Mouse (Mus musculus): Measurements from ENCODE around the gene Mrps35. TPM values are rescaled to one million over a fixed set of nuclear protein-coding genes. Genes with fewer than 3 reads are reported as not detected.

Gene Mrps35
- polyA plus RNA-seq, 1 experiment: 46.4 TPM

DNA sequence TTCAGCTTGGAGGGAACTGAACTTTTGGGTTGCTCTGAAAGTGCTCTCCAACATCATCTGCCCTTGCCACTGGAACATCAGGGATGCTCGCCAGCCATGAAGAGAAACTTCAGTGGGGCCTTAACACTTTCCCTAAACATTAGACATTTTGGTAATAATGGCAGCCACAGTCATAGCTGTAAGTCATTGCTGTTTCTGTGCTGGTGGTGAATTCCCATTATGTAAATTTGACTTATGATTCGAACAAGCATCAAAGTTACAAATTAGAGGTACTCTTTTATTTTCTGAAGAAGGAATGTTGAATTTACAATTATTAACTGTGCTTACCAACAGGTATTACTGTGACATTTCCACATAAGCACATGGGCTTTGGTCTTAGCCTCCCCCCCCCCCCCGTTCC lies 75.6 kb downstream of the Mrps35 start:
- H3ac ChIP-seq (ENCODE audit: control insufficient read depth, insufficient read length, low read depth): no peak overlapping the region
- no peaks in the 10 kb centered on the region for H3K36me3 ChIP-seq (ENCODE audit: control insufficient read depth, insufficient read depth)
- H3K79me2 ChIP-seq (ENCODE audit: control insufficient read depth, insufficient read depth): no peaks in the 10 kb centered on the region
- H3K4me3 ChIP-seq (ENCODE audit: insufficient read depth, poor library complexity, severe bottlenecking): no peak overlapping the region
- no peaks in the 10 kb centered on the region for H3K79me3 ChIP-seq (ENCODE audit: low read depth)
- no peaks in the 10 kb centered on the region for H3K27me3 ChIP-seq (ENCODE audit: control insufficient read depth, insufficient read depth, insufficient read length)
- TF ChIP-seq MYOG (IDR thresholded peaks at IDR 0.05; ENCODE audit: control insufficient read depth, extremely low read depth, insufficient read length): no peak
- TF ChIP-seq MAX (IDR thresholded peaks at IDR 0.05): no peak
- no peak for TF ChIP-seq CEBPB (IDR thresholded peaks at IDR 0.05; ENCODE audit: low read depth)
- no peak for TF ChIP-seq FOSL1 (IDR thresholded peaks at IDR 0.05; ENCODE audit: insufficient read depth, low read length, poor library complexity, severe bottlenecking)
- no peak for TF ChIP-seq USF1 (IDR thresholded peaks at IDR 0.05; ENCODE audit: low read depth)
- TF ChIP-seq MYOD1 (IDR thresholded peaks at IDR 0.05; ENCODE audit: control insufficient read depth, insufficient read length, low read depth): no peak
- no peak for TF ChIP-seq CTCF (IDR thresholded peaks at IDR 0.05; ENCODE audit: control insufficient read depth, insufficient read depth, insufficient read length)

DNA sequence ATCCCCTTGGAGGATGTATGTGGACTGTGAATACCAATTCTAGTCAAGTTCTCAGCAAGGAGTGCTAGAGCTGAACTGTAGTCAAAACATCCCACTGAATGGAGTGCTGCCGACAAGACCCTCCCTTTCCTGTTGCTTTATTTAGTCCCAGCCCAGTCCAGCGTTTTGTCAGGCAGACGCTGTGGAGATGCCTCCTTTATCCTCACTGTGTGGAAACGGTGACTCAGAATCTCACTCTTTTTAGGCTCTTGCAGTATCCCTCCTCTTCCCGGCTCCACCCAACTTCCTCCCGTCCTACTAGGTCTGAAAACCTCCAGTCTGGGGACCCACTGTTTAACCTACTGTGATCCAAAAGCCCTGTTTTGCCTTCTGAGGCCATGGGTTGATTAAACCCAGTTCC lies 78.8 kb downstream of the Mrps35 start:
- no peaks in the 10 kb centered on the region for H3K36me3 ChIP-seq (ENCODE audit: control insufficient read depth, insufficient read depth)
- H3K79me2 ChIP-seq (ENCODE audit: control insufficient read depth, insufficient read depth): no peaks in the 10 kb centered on the region
- H3ac ChIP-seq (ENCODE audit: control insufficient read depth, insufficient read length, low read depth): no peak overlapping the region
- no peaks in the 10 kb centered on the region for H3K27me3 ChIP-seq (ENCODE audit: control insufficient read depth, insufficient read depth, insufficient read length)
- H3K79me3 ChIP-seq (ENCODE audit: low read depth): no peaks in the 10 kb centered on the region
- no peak overlapping the region for H3K4me3 ChIP-seq (ENCODE audit: insufficient read depth, poor library complexity, severe bottlenecking)
- TF ChIP-seq MYOD1 (IDR thresholded peaks at IDR 0.05; ENCODE audit: control insufficient read depth, insufficient read length, low read depth) (no peak), CTCF (IDR thresholded peaks at IDR 0.05; ENCODE audit: control insufficient read depth, insufficient read depth, insufficient read length) (no peak), CEBPB (IDR thresholded peaks at IDR 0.05; ENCODE audit: low read depth) (no peak), FOSL1 (IDR thresholded peaks at IDR 0.05; ENCODE audit: insufficient read depth, low read length, poor library complexity, severe bottlenecking) (no peak), USF1 (IDR thresholded peaks at IDR 0.05; ENCODE audit: low read depth) (no peak), MYOG (IDR thresholded peaks at IDR 0.05; ENCODE audit: control insufficient read depth, extremely low read depth, insufficient read length) (no peak), MAX (IDR thresholded peaks at IDR 0.05) (no peak)

Other genes with a start within 250 kb of the Mrps35 start
- 0.49 TPM for gene Arntl2, start 246.7 kb upstream of the Mrps35 start, polyA plus RNA-seq (2012; fragmentation: generic; extraction: Trizol)
- gene Smco2, start 192.7 kb upstream of the Mrps35 start, polyA plus RNA-seq (2012; fragmentation: generic; extraction: Trizol): not detected
- gene Ppfibp1, start 154.3 kb upstream of the Mrps35 start, polyA plus RNA-seq (2012; fragmentation: generic; extraction: Trizol): 61.1 TPM
- gene 1700034J05Rik, start 88.3 kb upstream of the Mrps35 start, polyA plus RNA-seq (2012; fragmentation: generic; extraction: Trizol): 0.07 TPM
- gene Rep15, start 10.2 kb upstream of the Mrps35 start, polyA plus RNA-seq (2012; fragmentation: generic; extraction: Trizol): 0.68 TPM
- 0.13 TPM for gene Mansc4, start 44.3 kb downstream of the Mrps35 start, polyA plus RNA-seq (2012; fragmentation: generic; extraction: Trizol)
- gene Klhl42, start 48.6 kb downstream of the Mrps35 start, polyA plus RNA-seq (2012; fragmentation: generic; extraction: Trizol): 4.6 TPM
- gene Pthlh, start 221.4 kb downstream of the Mrps35 start, polyA plus RNA-seq (2012; fragmentation: generic; extraction: Trizol): 0.04 TPM